Comparison of ENCODE assay signal across 8 mouse cellular contexts in the genomic region with DNA sequence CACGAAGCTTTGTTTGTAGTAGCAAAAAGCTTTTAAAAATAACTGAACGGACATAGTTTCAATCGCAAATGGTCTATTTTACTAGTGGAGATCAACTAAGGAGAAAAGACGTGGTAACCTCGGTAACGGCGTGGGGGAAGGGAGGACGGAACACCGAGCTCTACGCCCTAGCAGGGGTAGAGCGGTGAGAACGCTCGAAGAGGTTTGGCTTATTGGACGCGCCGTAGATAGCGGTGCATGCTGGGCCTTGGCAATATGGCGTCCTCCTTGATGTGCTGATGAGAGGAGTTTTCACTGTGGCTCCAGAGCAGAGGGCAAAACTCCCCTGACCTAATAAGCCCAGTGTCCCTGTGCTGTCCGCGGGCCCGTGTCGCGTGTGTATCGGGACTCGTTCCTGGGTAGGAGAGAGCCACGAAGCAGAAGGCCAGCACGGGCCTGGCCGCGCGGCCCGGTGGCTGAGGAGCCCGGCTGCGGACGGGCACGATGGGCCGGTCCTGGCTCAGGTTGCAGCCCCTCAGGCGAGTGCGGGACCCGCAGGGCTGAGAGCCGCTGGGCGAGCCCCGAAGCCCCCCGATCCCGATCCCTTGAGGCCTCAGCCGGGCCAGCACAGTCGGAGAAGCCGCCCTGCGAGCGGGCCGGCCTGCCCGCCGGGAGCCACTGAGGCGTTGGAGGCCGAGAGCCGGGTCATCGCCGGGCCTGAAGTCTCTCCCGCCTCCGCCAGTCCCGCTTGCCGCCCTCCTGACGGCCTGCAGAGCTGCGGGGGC. TPM values are rescaled to one million over a fixed set of nuclear protein-coding genes. Genes with fewer than 3 reads are reported as not detected.
A peak's percentile ranks its signal among the peaks of the same experiment; 100 is the strongest.
DNase-seq lines count a peak whose midpoint lies in the region; ATAC-seq lines count a peak whose summit lies in the region.

Gene Rptor (plus strand): TSS at position 143 of the 764 bp plus-strand sequence.

- no peaks in the 10 kb centered on the region for H3K9me3 ChIP-seq in hindbrain, embryonic 12.5 days (replicated peaks)

- H3K27me3 ChIP-seq in hindbrain, embryonic 12.5 days = no peaks in the 10 kb centered on the region

- peak; percentile 98 for DNase-seq in NIH3T3 (ENCODE audit: low read depth)
- DNase-seq in cerebellum, postnatal 10 days = peak; percentile 99
- DNase-seq in frontal cortex, postnatal 10 days (ENCODE audit: low spot score in 2 of 2) = peak; percentile 94 to 98
- peak; percentile 97 to 99 for DNase-seq in layer of hippocampus, postnatal 14 days (ENCODE audit: low spot score in 2 of 2)
- DNase-seq in lung, postnatal 14 days = peak; percentile 98
- peak; percentile 94 for DNase-seq in retina, adult 2 months (ENCODE audit: low read depth, low spot score)
- peak; percentile 95 to 96 for DNase-seq in thymus, postnatal 36 days

- peak within 1 kb of the TSS; percentile 87 for H3K27ac ChIP-seq in hindbrain, embryonic 12.5 days

- under 1% methylated on average over 62 of the region's 63 CpGs for WGBS in hindbrain, embryonic 12.5 days

- ATAC-seq in hindbrain, embryonic 12.5 days (ENCODE audit: low FRiP score) = peak; percentile 96

- H3K9ac ChIP-seq in hindbrain, embryonic 12.5 days = peak within 1 kb of the TSS; percentile 97

- peaks cover 4% of the 10 kb centered on the region; the same call in 1 of the 2 replicates for H3K36me3 ChIP-seq in hindbrain, embryonic 12.5 days

- H3K4me1 ChIP-seq in hindbrain, embryonic 12.5 days = peaks cover 10% of the 10 kb centered on the region

- peak within 1 kb of the TSS; percentile 87 for H3K4me2 ChIP-seq in hindbrain, embryonic 12.5 days (replicated peaks)

- peak within 1 kb of the TSS; percentile 100 for H3K4me3 ChIP-seq in hindbrain, embryonic 12.5 days

RNA-seq across cellular contexts. Expression of gene Rptor, which starts in this region (rescaled TPM):
- polyA plus RNA-seq in hindbrain, embryonic 12.5 days (2016; fragmentation: Nextera tagmentation; extraction: Ambion mirVana) = 17.4 and 18.3 TPM in 2 replicates
- 10 to 100 TPM; 53.4 to 54.1 TPM for total RNA-seq in layer of hippocampus, postnatal 14 days (2021)

Comparison
In these comparisons a context has a peak if more than half of its experiments do, and no peak if none do; other contexts are left out.
1. Peak in every context shown above with its lines: DNase-seq, ATAC-seq, H3K4me3 ChIP-seq and H3K27ac ChIP-seq.